Mouse (Mus musculus) heart, postnatal 14 days (tissue): Measurements from ENCODE around the gene P3h3. TPM values are rescaled to one million over a fixed set of nuclear protein-coding genes. Genes with fewer than 3 reads are reported as not detected.
"Not testable (repeated sequence)": the region's sequence is repeated elsewhere in the genome, so short reads cannot be mapped to it uniquely, and the experiment has no call there.

Source experiments
- DNase-seq, 2 experiments: peaks; one replicate each; pipeline ENCODE4 v3.0.0; 2021 to 2022
- intact Hi-C: fragments of 180-260 bp; cut with DNase I; formaldehyde crosslinking; loops from one replicate; pipeline ENCODE4 v1.15.1; 2025
- total RNA-seq, 2 experiments: library from RNA; stranded (reverse); gene quantifications; 2 replicates each; pipeline ENCODE4 v1.2.3; 2021

The P3h3 gene
- total RNA-seq, 2 experiments from 2014 or later = 17.9 to 19.5 TPM

DNA sequence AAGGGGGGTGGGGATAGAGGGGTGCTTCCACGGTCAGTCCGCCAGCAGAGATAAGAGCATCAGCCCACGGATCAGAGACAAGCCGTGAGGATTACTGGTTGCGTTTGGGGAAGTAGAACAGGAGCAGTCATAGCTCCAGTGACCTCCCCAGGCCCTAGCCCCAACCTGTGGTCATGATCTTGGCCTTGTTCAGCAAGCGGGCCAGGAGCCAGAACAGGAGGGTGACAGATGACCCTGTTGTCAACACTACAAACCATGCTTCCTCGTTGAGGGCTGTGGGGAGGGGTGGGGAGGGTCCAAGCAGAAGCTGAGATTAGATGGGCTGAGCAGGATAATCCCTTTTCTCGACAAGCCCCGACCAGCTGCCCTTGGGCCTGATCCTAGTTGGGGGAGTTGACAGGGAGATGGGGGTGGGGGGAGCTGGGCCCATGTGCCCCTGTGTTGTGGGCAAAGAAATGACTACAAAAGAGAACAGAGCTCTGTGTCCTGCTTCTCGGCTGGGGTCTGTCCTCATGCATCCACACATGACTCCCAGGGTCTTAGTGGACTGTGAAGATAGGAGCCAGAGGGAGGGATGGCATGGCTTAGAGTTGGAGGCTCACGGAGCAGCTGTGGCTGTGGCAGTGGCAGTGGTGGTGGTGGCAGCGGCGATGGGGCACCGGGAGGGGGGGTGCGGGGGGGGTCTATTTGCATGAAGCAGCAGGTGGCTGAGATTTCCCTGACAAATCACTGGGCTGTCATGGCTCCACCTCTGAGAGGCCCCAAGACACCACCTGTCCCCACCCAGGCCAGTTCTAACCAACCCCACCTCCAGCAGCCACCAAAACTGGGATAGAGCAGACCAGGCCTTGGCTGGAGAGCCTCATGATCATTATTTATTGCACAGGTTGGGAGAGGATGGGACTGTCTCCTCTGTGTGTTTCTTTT lies 17.0 kb downstream of the P3h3 start, which contains the start of gene Gnb3:
Gnb3 (minus strand) TSS at position 35 of the 927 bp plus-strand sequence.
- peak in 1 of 2 experiments; percentile 47 for DNase-seq
- intact Hi-C loops = no loop called here

DNA sequence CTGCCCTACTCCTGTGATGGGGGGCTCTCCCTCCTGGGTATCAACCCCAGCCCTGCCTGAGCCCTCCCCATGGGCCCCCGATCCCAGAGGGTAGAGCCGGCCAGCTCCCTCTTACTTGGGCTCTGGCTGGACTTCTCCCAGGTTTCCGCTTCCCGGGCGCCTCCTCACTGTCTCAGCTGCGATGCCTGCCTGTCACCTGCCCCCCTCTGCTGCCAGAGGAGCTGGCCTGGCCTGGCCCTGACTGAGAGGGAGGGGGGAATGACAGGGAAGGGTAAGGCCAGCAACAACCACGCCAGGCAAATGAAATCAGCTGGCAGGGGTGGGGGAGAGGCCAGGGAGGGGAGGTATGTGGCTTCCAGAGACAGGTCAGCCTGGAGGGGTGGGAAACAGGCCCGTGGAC lies 17.7 kb downstream of the P3h3 start:
- peak; percentile 36 to 49 for DNase-seq
- intact Hi-C loops = no loop called here

DNA sequence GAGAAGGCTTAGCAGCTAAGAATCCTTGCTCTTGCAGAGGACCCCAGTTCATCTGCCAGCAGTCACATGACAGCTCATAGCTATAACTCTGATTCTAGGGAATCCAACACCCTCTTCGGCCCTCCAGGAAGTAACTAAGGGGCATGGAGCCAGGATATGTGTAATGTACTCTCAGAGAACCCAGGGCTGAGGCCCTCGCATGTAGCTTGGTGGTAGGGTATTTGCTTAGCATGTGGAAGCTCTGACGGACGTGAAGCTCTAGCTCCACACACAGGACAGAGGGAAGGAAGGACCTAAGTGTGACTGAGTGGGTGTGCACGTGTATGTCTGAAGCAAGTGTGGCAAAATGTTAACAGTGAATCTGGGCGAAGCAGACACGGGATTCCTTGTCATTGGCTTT lies 21.1 kb downstream of the P3h3 start:
- no peak for DNase-seq
- intact Hi-C loops = no loop called here

DNA sequence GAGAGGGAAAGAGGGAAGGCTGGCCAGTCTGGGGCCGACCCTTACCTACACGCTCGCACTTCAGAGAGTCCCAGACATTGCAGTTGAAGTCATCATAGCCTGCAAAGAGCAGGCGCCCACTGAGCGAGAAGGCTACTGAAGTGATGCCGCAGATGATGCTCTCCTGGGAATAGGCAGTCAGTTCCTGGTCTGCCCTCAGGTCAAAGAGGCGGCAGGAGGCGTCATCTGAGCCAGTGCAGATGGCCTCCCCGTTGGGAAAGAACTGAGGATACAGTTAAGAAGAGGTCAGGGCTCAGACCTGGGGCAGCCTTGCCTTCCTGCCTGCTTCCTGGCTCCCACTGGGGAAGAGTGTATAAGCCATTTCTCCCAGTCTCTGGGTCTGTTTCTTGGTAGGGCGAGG lies 22.0 kb downstream of the P3h3 start:
- intact Hi-C loops = no loop called here

DNA sequence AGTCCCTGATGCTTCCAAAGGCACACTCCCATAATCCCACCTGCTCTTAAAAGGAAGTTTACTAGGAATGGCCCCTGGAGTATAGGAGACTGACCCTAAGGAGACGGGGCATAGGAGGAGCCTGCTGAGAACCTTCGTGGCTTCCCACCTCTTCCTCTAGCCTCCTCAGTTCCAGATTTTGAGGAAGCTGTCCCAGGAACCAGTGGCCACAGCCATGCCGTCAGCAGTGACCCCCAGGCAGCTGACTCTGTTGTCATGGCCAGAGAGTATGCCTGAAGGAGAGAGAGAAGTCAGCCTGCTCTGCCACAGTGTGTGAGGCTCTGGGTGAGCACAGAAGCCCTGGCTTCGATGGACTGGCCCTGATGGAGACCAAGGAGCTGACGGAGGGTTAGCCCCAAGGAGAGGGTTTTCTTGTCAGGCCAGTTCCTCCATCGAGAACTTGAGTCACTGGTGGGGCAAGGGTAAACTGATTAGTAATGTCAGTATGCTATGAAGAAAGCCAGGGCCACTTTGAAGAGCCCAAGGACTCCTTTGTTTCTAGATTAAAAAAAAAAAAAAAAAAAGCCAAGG lies 23.0 kb downstream of the P3h3 start:
- intact Hi-C loops = no loop called here
- no peak for DNase-seq

More for the DNA sequence above, 22.0 kb downstream of the P3h3 start:
- DNase-seq = no peak

DNA sequence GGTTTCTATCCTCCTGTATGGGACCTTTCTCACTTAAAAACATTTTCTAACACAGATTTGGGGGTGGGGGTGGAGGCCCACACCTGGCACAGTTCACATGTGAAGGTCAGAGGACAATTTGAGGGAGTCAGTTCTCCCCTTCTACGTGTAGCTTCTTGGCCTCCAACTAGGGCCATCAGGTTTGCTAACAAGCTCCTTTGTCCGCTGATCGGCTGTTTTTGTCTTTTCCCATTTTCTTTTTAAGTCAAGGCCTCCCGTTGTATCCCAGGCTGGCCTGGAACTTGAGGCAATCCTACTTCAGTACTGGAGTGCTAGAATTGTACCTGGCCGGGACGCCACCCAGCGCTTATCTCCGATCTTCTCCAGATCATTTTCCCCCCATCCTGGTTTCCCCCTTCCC lies 25.9 kb downstream of the P3h3 start:
- intact Hi-C loops = no loop called here
- no peak for DNase-seq

DNA sequence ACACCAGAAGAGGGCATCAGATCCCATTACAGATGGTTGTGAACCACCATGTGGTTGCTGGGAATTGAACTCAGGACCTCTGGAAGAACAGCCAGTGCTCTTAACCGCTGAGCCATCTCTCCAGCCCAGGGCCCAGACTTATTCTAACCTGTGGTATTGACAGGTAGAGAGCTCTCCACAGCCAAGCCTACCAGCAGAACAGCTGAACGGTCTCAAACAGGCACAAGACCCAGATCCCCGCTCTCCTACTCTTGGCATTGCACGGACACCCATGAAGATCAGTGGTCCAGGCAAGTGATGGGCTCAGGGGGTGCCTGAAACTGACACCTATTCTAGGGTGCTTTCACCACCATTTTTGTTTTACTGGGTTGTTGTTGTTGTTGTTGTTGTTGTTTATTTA lies 26.4 kb downstream of the P3h3 start:
- intact Hi-C loops, DNase-seq: not testable (repeated sequence)

DNA sequence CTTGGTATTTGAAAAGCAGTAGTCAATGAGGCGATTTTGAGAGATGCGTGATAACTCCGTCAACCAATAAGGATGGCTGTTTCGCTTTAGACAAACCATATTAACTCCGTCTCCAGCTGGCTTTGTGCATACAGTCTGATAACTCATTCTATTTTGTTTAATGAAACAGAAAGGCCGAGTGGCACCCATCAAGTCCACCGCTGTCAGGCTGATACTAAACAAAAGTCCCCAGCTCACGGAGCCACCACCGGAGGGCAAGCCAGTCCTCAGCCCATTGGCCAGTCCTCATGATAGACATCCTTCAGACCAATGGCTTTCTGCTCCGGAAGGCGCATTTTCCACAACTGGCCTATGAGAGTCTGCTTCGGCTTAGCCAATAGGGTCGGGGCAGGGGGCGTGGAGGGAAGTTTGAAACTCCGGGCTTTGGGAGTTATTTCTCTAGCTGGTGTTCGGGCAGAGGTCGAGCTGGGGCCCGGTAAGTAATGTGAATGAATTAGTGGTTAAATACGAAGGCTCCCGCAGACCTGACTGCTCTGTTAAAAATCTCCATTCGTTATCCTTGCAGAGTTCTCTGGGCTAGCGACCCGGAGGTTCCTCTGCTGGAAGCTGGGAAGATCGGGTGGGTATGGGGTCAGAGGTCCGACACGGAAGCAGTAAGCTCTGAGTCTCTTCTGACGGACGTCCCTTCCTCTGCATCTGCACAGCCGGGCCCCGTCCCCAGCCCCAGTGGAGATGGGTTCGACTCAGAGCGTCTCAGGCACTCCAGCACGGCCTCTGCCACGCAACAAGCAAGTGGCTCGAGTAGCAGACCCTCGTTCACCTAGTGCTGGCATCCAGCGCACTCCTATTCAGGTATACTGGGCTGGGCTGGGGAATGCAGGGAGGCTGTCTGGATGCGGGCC lies 27.5 kb downstream of the P3h3 start:
- intact Hi-C loops = no loop called here
- DNase-seq = peak; percentile 89 to 92

DNA sequence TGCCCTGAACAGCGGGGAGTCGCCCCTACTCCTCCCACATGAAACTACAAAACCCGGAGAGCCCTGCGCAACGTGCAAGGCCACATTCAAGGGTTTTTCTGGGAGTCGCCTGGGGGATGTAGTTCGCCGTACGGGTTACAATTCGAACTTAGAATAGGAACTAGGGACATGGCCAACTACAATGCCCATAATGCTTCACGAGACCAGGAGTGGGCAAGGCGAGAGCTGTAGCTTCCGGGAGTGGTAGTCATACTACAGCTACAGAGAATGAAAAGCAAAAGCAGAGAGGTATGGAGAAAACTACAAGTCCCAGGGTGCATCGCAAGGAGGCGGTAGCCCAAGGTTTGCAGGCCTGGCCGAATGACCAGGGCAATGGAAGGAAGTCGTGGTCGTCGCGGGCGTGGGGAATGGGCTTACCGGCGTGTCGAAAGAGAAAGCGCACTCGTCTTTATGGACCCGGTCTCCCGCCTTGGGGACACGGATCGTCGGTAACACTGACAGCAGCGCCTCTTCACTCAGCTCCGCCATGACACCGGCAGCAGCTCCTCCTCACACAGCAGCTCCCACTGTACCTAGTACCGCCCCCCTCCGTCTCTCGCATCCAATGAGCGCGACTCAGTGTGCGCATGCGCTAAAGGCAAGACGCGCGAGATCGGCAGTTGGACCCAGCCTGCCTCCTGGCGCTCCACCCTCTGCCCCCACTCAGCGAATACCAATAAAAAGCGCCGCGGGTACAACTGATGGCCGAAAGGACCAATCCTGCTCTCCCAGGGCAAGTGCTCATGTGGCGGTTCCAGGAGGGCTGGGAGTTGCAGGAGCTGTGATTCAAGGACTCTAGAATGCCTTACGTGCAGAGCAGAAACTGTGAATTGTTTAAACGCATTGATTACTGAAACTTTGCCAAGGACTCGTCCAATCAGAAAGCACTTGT lies 28.4 kb downstream of the P3h3 start, which contains the start of the genes Usp5 and Cdca3:
Usp5 (minus strand) TSS at position 617 of the 931 bp plus-strand sequence.
Cdca3 (plus strand) TSS at position 680 of the 931 bp plus-strand sequence.
- intact Hi-C loops = no loop called here
- DNase-seq = peak; percentile 96 to 97

DNA sequence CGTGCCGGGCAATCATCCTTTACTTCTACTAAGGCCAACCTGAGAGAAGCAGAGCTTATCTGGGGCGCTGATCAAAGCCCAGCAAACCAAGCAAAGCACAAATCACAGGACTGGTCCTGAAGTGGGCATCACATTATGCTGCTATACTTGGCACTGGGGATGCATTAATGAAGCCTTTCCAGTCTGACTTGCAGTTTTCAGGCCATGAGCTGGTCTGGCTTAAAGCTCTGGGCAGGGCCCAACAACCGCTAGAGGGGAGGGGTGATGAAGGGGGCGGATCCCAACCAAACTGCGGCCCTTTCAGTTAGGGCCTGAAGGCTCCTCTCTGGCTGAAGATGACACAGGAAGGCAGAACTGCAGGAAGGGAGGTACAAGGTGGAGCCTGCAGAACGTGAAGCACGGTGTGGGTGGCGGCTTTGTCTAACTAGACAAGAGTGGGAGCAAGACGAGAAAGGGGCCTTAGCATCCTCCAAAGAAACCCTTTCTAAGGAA lies 29.4 kb downstream of the P3h3 start:
- DNase-seq = peak; percentile 34 to 39
- intact Hi-C loops = no loop called here

DNA sequence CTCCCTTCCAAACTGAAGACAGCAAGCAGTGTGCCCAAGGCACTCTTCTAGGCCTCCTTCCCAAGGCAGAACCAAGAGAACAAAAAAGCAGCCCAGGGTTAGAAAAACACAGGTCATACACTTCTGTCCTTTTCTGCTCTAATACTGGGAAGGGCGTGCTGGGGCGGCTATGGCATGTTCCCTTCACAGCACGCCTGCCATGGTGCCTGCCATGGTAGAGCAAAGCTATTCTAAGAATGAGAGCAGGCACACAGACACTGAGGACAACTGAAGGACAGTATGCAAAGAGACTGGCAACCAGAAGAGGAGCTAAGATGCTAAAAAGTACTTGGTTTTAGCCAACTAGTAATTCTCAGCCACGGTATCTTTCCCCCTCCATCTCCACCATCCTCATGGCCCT lies 35.5 kb downstream of the P3h3 start:
- intact Hi-C loops = no loop called here
- DNase-seq = no peak

DNA sequence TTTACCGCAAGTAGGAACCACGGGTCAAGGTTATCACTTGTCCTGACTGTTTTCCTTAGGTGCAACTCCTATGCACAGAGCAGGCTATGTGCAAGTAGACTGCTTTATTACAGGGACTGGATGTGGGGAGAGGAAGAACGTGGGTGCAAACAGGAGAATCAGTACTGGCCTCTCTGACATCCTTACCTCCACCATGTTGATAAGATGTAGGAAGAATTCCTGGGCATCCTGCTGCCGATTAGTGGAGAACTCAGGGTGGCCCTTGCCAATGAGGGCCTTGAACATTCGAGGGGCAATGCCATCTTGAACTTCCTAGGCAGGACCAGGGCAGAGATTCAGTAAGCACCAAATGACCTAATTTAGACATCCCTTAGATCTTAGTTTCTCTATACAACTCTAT lies 36.7 kb downstream of the P3h3 start:
- DNase-seq = no peak
- intact Hi-C loops = no loop called here

DNA sequence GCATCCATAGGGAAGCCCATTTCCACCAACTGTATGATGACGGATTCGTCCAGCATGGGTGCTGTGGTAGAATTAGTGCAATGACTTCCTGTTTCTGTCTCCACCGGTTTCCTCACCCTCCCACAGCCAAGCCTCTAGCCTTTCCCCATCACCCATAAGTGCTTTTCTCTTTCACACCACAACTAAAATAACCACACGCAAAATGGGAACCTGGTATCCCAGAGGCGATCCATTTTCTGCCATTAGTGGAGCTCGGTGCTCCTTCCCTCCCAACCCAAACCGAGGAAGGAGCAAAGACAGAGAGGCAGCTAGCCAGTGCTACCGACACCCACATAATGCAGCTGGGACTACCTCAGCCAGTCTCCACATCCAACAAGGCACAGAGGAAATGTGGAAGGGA lies 39.6 kb downstream of the P3h3 start:
- DNase-seq = no peak
- intact Hi-C loops = no loop called here

DNA sequence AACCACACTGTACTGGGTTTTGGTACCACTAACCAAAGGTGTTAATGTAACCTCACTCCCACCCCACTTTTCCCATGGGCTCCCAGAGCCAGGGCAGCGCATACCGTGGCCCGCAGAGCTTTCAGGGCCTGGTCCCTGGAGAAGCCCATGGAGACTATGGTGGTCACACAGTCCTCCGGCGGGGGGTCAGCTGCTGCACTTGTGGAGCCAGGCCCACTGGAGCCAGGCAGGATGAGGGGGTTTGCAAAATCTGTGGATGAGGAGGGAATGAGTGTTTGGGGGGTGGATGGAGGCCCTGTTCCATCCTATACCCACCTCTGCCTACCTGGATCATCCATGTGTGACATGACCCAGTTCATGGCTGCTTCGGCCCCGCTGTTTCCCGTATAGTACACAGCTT lies 40.0 kb downstream of the P3h3 start:
- intact Hi-C loops = no loop called here
- DNase-seq = no peak

DNA sequence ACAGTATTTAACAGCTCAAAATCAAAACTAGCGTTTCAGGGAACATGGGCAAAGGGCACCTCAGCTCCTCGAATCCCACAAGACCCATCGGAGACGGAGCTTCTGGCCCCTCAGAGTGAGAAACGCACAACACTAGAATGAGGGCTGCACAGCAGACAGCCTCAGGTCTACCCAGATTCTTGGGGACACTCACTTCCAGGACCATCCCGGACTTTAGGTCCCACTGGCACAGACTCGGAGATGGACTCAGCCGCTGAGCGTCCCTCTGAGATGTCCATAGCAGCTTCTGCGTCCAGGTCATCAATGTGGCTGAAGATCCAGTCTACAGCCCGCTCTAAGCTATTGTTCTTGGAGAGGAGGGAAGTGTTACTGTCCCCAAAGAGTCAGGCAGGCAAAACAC lies 40.4 kb downstream of the P3h3 start:
- intact Hi-C loops = no loop called here
- DNase-seq = no peak

DNA sequence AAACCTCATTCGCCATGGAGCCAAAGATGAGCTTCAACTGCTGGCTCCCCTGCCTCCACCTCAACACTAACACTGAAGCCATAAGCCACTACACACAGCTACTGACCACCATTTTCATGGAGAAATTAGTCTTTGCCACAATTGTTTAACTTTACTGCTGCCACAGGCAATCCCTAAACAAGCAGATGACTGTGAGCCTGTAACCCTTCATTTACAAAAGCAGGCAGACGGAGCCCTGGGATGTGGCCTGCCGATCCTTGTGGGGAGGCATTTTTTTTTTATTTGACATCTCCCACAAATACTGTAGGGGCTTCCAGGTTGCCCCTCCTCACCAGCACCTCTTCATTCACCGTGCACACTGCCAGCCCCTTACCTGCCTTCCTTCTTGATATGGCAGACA lies 40.9 kb downstream of the P3h3 start:
- intact Hi-C loops = no loop called here

DNA sequence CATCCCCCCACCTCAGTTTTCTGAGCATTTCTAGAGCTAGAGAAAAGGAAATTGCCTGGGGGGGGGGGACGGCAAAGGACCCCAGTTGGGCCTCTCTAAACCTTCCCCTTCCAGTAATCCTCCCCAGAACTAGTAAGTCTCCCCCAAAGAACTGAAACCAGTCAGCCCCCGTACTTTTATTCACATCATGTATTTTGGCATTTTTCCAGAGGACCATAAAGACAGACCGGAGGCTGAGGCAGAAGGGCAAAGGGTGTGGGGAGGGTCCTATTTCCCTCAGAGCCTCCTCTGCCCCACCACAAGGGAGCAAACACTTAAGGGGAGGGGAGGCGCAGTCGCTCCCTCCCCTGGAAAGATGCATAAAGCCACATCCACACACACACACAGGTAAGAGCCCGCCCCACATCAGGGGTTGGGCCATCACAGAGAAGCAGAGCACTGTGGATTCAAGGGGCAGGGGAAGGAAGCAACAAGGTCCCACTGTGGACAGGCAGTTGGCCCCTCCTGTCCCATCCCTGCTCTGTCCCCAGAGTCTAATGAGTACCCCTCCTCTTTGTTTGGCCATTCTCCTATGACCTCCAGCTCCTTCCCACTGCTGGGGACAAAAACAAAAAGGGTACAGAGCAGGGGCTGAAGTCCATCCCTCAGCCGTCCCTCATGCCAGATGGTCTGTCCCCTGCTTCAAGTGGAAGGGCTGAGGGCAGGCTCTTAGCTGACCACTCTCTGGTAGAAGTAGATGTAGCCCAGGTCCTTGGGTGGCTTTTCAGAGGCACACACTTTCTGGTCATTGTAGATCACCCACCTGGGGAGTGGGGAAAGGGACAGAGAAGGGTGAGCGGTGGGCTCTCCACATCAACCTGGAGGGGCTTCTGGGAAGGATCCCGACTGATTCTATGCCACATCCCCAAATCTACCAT lies 42.4 kb downstream of the P3h3 start:
- intact Hi-C loops = no loop called here
- DNase-seq = no peak

More for the DNA sequence above, 40.9 kb downstream of the P3h3 start:
- DNase-seq = no peak

DNA sequence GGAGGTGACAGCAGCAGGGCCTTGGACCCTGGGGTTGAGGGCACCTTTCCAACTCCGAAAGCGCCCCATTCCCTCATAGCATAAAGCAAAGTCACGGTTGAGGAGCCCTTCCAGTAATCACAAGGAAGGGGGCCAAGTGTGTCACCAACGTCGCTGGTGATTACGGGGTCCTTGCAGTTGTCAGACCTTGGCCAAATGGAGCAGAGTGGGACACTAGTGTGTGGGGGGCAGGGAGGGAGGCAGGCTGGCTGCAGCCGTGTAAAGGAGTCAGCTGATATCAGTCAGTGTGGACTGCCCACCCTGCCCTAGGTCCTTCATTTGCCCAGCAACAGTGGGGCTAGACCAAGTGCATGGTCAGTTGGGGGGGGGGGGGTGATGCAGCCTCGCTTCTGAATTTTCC lies 43.1 kb downstream of the P3h3 start:
- no peak for DNase-seq
- intact Hi-C loops = no loop called here
